Mouse (Mus musculus) adrenal gland, postnatal 10 days (tissue): ENCODE measurements around the gene Prpf4. TPM values are rescaled to one million over a fixed set of nuclear protein-coding genes. Genes with fewer than 3 reads are reported as not detected.

Source experiments
- DNase-seq: peaks from one replicate; pipeline ENCODE4 v3.0.0; 2021; ENCODE audit warnings: mixed read lengths
- long read RNA-seq, 2 experiments: library from polyadenylated mRNA; stranded (forward); transcript quantifications; one replicate each; pipeline ENCODE4 v2.0.0; 2021
- total RNA-seq, 2 experiments: library from RNA; stranded (reverse); gene quantifications; 2 replicates each; pipeline ENCODE4 v1.2.3; 2021

Prpf4 gene
- total RNA-seq = 10 to 100 TPM; 19.8 to 21.3 TPM
- long read RNA-seq, experiment 1, full-length matches to known transcripts = 23 of 39 reads
- long read RNA-seq, experiment 1, partial matches to known transcripts = 6 of 39 reads
- long read RNA-seq, experiment 1, other reads (novel, unspliced or antisense) = 10 of 39 reads
- long read RNA-seq, experiment 2, full-length matches to known transcripts = 25 of 30 reads
- long read RNA-seq, experiment 2, partial matches to known transcripts = 1 of 30 reads
- long read RNA-seq, experiment 2, other reads (novel, unspliced or antisense) = 4 of 30 reads

DNA sequence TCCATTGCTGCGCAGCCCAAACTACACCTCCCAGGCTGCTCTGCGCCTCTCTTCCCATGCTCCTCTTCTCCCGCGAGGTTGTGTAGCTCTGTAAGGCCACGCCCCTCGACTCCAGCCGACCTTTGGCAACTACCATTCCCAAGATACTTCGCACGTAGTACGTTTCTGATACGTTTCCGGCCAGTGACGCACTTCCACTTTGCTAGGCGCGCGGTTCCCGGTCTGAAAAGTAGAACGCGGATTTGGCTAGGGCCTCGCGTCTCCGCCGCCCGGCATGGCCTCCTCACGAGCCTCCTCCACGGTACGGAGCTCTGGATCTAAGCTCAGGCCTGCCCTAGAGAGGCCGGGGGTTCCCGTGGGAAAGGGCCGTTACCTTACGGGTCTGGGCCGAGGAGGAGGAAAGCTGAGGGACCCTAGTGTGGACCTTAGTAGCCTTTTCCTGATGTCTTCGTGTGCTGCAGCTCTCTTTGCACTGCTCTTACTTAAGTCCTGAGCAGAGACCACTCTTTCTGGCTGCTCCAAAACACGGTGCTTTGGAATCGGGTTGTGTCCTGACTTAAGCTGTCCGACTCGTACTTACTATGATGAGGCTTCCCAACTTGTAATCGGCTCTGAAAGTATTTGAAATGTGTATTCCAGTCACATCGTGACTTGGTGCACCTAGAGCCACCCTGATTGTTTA lies at the start of gene Prpf4, which contains the start of gene Cdc26:
Gene Prpf4, plus strand, starts transcription at position 197 of the 682 bp plus-strand sequence.
Gene Cdc26, minus strand, starts transcription at position 42 of the 682 bp plus-strand sequence.
- peak; percentile 96 for DNase-seq

DNA sequence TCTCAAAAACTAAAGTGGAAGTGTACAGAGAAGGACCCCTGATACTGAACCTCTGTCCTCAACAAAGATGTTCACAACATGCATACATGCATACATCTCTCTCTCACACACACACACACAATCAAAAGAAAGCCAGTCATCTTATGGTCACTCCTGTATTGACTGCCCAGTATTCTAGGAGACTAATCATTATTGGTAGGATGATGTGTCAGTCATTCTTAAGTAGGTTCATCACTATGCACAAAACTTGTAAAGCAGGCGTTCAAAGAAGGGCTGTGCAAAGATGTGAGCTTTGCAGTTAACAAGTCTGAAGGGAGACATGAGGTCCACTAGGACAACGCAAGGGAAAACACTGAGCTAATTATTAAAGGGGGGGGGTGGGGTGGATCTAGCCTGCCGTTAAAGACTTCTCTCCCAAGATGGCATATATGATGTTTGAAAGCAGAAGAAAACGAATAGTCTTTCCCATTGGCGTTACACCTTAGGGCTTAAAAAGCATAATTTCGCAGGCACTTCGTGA lies 49.3 kb upstream of the Prpf4 start:
- DNase-seq = no peak

DNA sequence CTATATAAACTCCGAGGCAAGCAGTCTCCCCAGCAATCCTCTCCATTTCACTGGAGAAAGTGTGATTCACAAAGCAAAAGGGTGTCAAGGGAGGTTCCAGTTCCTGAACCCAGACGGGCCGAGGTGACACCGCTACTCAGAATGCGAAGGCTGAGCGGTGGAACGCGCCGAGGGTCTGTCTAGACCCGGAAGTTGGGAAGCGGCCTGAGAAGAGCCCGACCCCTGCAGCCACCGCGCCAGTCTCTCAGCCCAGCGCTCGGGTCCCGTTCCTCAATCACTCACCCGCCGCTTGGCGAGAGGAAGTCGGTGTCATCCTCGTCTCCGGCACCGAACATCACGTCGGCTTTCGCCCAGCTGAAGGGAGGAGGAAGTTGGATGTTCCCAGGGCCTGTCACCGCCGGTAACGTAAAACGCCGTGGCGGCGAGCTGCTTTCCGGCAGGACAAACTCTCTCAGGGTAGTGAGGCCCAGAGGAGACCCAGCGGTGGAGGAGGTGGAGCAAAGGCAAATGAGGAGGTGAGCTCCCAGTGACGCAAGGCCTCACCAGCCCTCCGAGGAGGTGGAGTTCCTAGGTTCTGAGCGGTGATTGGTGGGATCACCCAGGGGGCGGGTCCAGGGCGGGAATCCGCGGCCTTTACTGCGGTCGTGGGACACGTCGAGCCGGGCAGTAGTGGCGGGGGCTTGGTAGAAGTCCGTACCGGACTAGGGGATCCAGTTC lies 48.4 kb upstream of the Prpf4 start, which contains the start of the genes Fkbp15 and Slc31a1:
Gene Fkbp15, minus strand, starts transcription at position 461 of the 717 bp plus-strand sequence.
Gene Slc31a1, plus strand, starts transcription at position 640 of the 717 bp plus-strand sequence.
- peak; percentile 97 for DNase-seq

DNA sequence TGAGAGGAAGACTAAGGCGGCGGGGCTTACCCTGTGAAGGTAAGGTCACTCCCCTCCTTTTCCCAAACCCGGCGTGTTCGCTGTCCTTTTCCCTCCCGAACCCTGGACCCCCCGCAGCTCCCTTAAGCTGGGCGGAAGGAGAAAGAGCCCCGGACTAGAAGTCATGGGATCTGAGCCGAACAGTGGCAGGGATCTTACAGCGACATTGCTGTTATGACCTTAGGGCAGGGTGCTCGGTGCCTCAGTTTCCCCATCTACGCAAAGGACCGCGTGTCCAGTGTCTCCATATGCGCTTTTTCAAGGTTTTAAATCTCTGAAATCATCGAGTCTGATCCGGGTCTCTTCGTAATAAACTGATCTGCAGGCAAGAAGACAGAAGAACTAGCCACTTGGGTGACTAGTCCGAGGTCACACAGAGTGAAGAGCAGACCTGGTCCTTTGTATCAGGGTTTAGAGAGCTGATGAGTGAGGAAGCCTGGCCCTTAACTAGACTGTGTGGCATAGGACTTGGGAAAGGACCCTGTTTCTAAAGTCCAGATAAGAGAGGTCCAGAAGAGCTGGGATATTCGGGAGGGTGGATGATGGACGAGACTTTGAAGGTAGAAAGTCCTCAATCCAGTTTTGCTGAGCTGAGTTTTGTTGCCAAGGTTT lies 47.7 kb upstream of the Prpf4 start:
- no peak for DNase-seq

DNA sequence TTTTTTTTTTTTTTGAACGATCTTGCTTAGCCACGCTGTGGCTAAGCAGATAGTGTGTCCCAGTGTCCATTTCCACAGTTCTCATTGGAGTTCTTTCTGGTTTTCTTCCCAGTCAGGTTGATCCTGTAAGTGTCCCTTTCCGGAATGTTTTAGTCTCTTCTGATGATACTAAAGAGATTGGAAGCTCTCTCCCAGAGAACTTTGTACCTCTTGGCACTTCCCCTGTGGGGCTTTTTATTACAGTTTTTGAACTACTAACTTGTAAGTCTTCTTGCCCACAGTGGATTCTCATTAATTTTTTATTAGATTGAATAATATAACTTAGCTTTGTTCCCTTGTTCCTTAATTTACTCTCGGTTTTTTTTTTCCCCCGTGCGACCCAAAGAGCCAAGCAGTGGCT lies 47.0 kb upstream of the Prpf4 start:
- DNase-seq = no peak

DNA sequence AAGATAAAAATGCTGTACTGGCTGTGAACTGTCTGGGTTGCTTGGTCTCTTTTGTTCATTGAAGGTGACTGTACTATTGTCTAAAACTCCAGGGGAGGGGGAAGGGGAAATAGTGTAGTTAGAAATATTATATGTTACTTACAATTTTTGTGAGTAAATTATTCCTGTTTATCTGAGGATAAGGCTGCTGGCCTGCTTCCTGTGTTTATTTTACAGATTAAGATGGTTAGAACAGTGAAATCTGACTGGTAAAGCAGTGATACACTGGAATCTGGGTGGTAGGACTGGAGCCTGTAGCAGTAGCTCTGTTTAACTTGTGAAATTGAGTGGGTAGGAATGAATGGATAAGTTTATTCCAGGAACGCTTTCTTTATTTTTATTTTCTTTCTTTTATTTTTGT lies 46.6 kb upstream of the Prpf4 start:
- no peak for DNase-seq

DNA sequence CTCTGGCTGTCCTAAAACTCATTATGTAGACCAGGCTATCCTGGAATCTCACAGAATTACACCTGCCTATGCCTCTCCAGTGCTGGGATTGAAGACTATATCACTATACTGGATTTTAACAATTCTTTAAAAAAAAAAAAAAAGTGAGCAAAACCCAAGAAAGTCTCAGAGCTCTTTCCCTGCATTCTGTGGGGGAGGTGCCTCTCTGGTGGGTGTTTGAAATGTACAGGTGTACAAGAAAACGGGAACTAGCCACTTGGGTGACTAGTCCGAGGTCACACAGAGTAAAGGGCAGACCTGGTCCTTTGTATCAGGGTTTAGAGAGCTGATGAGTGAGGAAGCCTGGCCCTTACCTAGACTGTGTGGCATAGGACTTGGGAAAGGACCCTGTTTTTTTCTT lies 46.2 kb upstream of the Prpf4 start:
- DNase-seq = no peak

DNA sequence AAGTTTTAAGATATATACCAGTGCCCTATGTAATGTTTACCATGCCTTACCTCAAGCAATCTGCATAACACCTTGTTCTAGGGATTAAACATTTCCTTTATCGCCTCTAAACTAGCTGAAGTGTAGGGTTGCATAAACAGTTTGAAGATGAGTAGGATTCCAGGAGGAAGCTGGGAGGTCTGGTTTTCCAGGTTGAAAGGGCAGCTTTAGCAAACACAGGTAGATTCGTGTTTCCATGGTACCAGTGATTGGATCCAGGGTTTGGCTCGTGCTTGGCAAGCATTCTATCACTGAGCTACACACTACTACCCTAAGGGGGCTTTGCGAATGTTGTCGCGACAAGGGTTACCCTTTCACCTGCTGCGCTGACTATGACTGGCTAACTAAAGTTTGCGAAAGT lies 44.3 kb upstream of the Prpf4 start:
- no peak for DNase-seq

DNA sequence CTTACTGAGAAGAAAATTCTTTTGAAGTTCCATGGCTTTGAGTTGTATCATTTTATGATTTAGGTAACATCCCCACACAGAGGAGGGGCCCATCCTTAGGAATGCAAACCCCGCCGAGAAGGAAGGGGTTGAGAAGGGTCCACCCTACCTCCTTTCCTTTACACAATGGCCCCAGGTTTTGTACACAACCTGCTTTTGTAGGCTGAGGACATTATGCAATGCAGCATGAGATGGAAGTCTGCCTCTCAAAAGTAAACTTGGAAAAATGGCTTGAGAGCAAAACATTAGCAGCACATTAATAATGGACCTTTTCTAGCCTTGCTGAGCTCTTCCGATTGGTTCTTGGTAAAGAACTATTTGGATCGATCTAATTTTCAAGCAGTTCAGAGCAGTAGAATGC lies 42.3 kb upstream of the Prpf4 start:
- DNase-seq = no peak

DNA sequence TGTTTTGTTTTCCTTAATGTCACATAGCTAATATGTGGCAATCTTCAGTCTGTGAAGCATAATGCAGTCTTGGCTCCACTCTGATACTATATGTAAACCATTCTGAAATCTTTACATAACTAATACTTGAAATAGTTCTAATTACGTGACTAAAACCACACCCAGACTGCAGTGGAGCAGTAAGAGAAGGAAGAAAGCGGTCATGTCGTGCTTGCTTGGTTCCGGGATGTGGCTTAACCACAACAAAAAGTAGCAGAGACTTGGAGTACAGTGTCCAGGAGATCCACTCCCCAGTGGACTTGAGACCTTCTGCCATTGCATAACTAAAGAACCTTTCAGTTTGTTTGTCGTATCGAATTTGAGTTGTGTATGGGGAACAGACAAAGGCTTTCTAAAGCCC lies 41.0 kb upstream of the Prpf4 start:
- DNase-seq = no peak

DNA sequence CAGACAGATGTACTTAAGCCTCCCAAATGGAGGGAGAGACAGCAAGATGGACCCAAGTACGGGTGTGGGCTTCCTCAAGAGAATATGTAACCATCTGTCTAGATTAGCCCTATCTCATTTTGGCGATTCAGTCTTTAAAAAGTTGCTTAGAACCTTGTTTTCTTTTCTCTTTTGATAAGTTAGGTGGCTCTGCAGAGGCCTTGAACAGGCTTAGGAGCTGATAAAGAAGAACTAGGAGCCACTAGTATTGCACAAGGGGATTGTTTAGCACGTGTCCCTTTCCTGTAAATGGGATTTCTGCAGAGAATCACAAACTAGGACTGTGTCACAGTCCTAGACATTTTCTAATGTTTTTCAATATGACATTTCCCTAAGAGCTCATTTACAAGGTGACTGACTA lies 39.5 kb upstream of the Prpf4 start:
- DNase-seq = no peak

DNA sequence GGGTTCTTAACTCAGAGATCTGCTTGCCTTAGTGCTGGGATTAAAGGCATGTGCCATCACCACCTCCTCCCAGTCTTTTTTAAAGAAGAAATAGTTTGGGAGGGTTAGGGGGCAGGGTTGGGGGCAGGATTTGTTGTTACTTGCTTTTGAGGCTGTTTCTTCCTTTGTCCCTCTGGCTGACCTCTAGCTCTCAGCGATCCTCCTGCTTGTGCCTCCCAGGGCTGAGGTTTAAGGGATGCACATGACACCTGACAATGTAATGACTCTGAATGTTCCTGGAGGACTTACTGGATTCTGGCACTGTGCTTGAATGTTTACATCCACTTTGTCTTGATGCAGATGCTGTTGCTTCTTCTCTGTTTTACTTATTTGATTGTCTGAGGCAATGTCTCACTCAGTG lies 36.2 kb upstream of the Prpf4 start:
- DNase-seq = no peak

DNA sequence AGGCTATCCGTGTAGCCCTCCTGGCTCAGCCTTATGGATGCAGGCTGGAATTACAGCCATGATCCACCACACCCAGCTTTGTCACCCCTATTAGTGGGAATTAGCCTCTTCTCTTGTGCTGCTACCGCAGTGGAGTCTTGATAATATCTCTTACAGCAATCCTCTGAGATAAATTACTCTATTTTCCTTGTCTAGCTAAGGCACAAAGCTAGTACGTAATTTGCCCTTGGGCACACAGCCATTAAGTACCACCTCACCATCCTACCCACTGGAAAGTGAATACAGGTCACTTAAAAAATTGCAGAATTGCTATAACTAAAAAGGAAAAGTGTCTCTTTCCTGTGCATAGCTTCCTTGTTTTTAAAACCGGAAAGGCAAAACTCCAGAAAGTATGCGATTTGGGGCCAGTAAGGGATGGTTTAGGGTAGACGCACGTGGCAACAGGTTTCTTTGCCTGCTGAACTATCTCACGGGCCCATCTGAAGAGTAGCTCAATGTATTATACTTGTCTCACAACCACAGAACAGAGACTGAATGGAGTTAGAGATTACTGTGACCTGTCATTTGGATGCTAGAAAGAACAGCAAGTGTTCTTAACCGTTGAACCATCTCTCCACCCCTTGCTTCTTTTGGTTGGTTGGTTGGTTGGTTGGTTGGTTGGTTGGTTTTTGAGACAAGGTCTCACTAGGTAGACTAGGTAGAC lies 35.6 kb upstream of the Prpf4 start:
- DNase-seq = peak; percentile 28

DNA sequence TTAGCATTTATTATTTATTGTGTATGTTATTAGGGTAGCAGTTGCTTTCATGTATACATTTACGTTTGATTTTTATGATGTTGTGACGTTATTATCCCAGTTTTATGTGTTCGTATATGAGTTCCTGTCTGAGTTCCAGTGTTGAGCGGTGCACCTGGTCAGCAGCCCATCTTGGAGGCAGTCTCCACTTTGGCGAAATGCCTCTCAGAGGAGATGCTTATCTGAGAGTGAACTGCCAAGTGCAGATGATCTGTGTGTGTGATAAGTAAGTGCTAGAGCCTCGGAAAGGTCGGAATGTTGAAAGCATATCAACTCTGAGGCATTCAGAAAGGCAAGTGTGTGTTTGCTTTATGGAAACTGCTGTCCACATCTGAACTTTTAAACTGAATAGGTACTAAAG lies 34.9 kb upstream of the Prpf4 start:
- DNase-seq = no peak

DNA sequence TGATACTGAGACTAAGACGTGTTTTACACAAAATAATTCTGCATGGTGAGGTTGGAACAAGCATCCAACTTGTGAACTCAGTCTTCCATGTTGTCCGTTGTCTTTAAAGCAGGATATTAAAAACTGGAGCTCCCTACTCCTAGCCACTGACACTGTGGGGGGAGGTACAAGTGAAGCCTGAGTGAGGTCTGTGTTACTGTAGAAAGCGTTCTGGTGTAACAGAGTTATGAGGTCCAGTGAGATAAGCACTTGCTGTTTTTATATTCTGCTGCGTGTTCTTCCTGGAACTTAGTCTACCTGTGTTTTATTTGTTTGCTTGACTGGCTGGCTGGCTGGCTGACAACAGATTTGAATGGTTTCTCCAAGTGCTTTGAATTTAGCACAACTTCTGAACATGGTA lies 34.3 kb upstream of the Prpf4 start:
- DNase-seq = no peak

DNA sequence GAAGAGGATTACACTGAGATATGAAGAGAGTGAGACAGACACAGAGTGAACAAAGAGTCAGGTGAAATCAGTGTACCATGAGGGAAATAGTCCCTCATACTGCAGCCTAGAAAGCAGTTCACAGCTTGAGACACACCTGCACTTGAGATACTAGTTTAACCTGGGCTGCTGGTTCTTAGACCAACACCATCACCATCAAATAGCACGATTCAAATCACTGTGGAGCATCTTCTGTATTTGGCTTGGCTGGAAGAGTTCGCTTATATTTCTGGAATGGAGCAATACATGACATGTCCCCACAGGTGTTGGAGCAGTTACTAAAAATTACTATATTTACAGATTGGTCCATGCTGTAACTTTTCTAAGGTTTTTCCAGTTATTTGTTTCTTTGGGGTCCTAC lies 32.5 kb upstream of the Prpf4 start:
- no peak for DNase-seq

DNA sequence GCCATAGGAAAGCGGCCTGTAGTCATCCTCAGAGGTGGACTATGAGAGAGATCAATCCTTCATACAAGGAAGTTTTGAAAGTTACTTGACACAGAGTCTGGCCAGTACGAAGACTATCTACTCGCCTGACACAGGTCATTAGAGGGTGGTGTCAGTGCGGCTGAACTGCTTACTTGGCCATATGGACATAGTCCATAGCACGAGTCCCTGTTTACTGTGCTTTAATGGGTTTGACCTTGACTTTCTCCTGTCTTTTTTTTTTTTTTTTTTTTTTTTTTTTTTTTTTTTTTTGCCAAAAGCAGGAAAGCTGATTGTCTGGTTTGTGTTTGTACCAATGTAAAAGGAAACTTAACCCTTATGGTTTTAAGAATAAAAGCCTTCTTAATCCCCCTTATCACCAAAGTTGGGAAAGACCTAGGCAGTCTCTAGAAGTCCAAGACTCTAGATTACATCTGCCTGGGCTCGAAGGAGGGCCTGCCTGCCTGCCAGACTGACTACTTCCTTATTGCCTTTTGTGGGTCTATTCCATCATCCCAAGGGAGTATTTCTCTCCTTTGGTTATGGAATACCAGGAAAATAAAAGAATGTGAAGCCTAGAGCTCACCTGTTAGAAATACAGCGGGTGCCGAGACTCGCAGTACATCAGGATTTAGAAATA lies 28.7 kb upstream of the Prpf4 start:
- DNase-seq = no peak

DNA sequence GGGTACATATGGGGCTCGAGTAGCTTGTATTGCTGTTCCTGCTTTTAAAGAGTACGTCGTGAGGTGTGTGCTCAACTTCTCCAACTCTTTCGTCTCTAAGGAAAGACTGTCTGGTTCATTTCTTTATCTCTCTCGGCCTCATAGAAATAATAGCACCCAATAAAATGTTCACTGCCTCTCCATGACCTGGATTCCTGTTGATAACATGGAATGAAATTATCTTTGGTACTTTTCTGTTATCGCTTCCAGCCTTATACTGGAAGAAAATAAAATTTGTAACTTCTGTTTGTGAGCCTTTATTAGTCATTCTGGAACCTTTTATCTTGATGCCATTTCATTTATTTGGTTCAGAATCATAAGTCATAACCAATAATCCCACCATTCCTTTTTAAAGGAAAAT lies 25.4 kb upstream of the Prpf4 start:
- DNase-seq = no peak

DNA sequence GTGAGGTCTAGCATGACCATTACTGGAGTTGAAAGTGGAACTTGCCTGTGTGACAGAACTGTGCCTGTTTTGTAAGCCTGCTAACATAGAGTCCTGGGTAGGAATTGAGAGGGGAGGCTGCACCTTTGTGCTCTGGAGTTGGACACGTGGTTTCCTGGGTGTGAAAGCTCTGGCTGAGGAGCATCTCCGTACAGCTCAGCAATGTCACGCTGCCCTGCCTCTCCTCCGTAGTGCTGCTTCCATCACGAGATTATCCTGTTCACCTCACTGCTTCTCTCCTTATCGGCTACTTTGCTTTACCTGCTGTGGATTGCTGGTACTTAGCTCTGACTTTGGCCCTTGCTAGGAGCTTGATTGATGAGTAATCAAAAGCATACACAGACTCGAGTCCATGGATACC lies 24.8 kb upstream of the Prpf4 start:
- no peak for DNase-seq

DNA sequence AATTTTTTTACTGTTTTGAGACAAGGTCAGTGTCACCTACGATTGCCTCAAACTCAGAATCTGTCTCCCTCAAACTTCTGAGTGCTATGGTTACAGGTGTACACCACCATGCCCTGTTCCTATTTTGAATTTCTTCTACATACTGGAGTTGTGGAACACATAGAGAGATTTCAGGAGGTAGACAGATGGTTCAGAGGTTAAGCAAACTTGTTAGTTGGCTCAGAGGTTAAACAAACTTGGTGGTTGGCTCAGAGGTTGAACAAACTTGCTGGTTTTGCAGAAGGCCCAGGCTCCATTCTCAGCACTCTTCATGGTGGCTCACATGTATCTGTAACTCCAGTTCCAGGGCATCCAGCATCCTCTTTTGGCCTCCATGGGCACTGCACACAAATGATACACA lies 24.4 kb upstream of the Prpf4 start:
- DNase-seq = no peak

DNA sequence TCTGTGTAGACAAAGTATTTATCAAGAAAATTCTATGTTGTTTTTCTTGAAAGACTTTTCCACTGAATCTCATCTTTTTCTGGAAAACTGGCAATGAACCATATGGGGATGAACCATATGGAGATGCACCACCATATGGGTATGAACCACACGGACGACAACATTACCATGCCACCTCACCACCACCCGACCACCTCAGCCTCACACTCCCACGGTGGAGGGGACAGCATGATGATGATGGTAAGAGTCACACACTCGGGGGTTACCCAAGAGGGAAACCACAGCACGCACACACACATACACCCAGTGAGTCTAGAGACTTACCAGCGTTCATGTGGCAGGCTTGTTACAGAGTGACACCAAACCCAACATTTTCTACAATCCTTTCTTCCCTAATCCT lies 23.2 kb upstream of the Prpf4 start:
- DNase-seq = no peak
